Mouse (Mus musculus) left cerebral cortex, postnatal 14 days (tissue): ENCODE data around the gene Fermt2. TPM values are rescaled to one million over a fixed set of nuclear protein-coding genes. Genes with fewer than 3 reads are reported as not detected.
A peak's percentile ranks its signal among the peaks of the same experiment; 100 is the strongest.

Experiments used
- DNase-seq, 2 experiments: peaks; one replicate each; pipeline ENCODE4 v3.0.0; 2021 to 2022; ENCODE audit warnings: low spot score in 2 of 2, mixed read lengths in 1 of 2
- intact Hi-C: fragments of 180-260 bp; cut with DNase I; formaldehyde crosslinking; loops from one replicate; pipeline ENCODE4 v1.15.1; 2025
- total RNA-seq, 2 experiments: library from RNA; stranded (reverse); gene quantifications; 2 replicates each; pipeline ENCODE4 v1.2.3; 2021

Gene Fermt2
- total RNA-seq, 2 experiments from 2014 or later, result 100 to 114 TPM

DNA sequence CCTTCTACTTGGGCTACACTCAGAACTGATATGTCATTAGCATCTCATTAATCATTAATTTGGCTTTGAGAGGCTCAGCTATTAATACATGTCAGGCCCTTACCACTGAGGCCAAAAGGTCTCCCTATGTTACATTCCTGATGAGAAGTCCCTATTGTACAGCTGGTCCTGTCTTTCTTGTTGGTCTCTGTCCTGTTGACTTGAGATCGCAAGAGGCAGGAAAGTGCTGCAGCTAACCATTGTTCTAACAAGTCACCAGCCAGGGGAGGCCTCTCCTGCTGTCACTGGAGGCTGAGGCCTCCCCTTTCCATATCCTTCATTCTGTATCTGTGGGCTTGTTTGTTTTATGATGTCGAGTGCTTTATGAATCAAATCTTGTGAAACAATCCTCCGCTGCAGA lies 83.1 kb downstream of the Fermt2 start:
- no peak for DNase-seq
- intact Hi-C loops, result no loop called here

DNA sequence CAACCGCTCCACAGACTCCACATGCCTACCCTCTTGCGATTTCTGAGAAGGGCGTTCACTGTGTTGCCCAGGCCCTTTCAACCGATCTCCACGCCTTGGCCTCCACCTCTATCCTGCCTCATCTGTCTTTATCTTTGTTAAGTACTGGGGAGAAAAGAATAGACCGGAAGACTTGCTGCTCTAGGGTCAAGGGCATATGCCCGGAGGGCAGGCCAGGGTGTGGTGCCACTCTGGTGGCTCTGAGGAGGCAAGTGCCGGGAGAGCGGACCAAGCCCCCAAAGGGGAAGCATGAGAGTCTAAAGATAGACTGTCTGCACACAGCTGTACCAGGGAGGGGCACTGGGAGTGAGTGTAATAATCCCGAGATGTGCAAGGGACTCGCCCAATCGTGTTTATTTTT lies 84.5 kb downstream of the Fermt2 start:
- intact Hi-C loops, result no loop called here
- DNase-seq, result no peak

DNA sequence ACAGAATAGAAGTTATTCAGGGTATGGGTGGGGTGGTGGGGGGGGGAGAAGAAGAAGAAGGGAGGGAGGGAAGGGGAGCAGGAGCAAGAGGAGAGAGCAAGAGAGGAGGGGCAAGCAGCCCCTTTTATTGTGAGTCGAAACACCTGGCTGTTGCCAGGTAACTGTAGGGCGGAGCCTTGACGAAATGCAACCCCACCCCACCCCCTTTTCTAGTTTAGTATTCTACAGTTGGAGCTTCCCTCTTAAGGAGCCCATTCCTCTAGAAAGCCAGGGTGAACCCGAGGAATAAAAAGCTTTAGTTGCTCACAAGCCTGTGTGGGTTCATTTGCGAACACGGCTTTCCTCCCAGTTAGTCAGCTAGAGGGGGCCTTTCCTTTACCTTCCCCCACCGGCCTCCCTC lies 85.0 kb downstream of the Fermt2 start:
- intact Hi-C loops, result no loop called here
- no peak for DNase-seq

DNA sequence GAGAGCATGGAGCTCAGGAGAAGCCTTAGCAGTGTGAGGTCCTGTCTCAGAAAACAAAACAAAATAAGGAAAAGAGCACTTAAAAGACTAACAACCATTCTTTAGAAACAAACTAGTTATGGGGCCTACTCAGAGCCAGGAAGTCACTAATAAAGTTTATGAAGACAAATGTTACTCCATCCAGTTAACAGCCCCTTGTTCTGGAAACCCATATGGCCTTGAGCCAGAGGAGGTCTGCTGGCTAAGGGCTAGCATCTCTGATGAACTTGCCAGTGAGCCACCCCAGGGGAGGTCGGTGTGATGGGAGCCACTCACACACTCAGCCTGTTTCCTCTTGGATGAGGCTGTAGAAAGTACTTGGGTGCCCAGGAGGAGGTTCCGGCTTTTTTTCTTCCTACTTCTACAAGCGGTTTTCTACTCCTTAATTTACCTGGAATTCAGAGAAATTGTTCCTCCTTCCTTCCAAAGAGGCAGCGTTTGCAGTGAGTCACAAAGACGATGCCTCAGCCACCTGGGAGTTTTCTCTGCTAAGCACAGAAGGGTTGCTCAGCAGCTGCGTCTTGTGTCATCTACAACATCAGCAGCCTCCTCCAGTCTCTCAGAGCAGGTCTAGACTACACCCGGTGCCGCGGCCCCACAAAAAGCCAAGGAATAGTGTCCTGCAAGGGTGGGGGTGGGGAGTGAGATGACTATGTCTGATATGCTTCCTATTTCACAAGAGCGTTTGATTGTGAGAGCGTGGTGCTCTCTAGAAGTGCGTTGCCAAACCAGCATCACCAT lies 86.9 kb downstream of the Fermt2 start:
- intact Hi-C loops, result no loop called here
- no peak for DNase-seq

DNA sequence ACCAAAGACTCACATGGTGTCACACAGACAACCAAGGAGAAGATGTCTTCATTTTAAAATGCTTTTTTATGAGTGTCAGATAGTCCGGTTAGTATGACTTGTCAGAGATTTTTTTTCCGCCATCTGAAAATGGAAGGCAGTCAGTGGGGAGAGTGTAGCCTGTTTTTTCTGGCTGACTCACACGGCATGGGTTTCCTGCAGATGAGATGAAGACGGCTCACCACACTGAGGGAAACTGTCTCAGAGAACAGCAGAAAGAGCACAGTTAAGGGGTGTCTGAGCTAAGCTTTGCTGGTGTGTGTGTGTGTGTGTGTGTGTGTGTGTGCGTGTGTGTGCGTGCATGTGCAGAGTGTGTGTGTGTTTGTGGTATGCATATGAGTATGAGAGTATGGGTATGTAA lies 88.6 kb downstream of the Fermt2 start:
- intact Hi-C loops, result no loop called here
- DNase-seq, result no peak

DNA sequence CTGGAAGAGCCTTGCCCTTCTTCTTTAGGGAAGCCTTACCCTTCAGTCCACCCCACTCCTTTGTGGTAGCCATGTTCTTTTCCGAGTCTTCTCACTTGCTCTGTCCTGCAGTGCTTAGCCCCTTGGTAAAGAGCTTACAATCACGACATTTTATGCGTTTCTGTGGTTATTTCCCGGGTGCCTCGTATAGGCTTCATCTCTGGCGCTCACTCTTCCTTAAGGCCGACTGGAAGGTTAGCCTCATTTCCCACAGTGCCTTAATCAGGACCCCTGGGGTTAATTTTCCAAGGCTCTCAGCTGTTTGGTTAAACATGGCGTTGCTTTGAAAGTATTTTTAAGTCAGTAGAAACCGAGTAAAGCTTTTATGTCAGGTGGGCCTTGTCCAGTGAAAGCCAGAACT lies 90.5 kb downstream of the Fermt2 start:
- no peak for DNase-seq
- intact Hi-C loops, result no loop called here

DNA sequence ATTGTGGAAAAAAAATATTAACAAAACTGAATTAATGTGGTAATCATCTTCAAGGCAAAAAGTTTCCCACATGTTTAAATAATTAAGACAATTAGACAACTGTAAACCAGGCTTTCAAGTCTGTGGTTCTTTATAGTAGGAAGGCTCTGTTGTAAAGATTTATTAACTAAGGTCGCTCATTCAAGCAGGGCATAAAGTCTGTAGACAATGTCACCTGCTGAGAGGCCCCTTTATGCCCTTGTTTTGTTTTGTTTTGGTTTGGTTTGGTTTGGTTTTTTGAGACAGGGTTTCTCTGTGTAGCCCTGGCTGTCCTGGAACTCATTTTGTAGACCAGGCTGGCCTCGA lies 91.0 kb downstream of the Fermt2 start:
- DNase-seq, result no peak
- intact Hi-C loops, result no loop called here

DNA sequence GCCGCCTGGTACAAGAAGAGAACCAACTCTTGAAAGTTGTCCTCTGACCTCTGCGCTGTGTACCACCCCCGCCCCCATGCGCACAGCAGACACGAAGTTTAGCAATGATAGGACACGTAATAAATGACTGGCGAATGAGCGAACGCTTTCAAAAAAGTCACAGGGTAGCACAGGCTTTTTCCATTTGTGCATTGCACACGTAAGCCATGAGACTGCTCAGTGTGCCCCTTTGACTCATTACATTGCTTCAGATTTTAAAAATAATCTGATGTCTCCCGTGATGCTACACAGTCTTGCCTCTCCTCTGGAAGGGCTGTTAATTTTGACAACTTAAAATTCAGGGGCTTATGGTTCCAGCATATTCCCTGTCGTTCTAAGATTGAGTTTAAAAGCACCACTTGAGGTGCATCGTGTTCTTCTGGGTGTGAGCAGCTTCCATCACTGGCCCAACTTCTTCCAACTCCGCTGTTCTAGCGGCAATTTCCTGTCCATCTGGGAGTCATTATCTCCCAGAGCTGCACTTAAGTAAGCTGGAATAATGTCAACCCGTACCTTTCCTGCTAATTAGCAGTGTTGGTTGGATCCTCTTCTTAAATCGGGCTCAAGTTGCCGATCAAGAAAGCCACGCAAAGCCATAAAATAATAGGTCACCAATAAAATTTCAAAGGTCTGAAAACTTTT lies 91.5 kb downstream of the Fermt2 start:
- intact Hi-C loops, result no loop called here
- DNase-seq, result no peak

DNA sequence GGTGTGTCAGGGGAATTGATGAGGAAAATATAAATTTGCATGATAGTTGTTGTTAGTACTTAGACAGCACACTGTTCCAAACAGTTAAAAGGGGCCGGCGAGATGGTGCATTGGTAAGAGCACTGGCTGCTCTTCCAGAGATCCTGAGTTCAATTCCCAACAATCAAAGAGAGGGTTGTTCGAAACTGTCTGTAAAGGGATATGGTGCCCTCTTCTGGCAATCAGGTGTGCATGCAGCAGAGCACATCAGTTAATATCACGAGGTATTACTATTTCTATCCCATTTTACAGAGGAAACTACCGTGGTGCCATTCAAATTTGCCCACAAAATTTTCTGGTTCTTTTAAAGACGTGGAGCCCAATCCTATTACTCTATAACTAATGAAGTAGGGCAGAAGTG lies 95.7 kb downstream of the Fermt2 start:
- DNase-seq, result no peak
- intact Hi-C loops, result no loop called here

DNA sequence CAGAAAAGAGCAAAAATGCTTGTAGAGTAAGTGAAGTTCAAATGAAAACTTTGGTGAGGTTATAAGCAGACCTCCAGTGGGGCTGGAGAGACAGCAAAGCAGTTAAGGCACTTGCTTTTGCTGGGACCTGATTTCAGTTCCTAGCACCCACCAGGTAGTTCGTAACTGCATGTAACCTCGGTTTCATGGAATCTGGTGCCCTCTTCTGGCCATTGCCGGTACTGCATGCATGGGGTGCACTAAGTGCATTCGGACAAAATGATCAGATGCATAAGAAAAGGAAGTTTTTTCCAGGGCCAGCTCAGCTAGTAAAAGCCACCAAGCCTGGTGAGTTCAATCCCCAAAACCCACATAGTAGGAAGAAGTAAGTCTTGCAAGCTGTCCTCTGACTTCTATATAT lies 97.9 kb downstream of the Fermt2 start:
- no peak for DNase-seq
- intact Hi-C loops, result no loop called here

DNA sequence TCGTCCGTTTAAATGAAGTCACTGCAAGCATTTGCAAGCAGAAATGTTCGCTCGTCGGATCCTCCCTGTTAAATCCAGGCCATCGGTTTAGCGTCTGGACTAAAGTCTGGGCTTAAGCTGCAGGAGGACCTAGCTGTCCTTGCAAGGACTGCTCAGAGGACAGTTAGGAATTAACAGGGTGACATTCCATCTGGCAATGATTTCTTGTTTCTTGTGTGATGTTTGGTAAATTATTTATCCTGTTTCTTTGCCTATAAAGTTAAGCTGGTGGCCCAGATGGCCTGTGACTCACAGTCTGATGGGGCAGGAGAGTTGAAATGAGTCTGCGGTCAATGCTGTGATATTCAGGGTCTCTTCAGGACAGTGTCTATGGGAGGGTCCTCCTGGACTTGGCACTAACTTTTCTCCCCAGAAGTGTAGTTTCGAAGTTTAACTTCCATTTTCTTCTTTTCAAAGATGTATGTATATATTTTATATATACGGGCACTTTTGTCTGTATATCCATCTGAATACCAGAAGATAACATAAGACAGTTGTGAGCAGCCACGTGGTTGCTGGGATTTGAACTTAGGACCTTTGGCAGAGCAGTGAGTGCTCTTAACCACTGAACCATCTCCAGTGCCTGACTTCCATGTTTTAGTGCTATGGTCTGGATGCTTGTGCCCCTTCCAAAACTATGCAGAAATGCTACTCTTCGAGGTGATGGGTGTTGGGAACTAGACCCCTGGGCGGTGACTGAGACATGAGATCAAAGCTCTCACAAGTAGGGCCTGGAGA lies 99.7 kb downstream of the Fermt2 start:
- intact Hi-C loops, result no loop called here

DNA sequence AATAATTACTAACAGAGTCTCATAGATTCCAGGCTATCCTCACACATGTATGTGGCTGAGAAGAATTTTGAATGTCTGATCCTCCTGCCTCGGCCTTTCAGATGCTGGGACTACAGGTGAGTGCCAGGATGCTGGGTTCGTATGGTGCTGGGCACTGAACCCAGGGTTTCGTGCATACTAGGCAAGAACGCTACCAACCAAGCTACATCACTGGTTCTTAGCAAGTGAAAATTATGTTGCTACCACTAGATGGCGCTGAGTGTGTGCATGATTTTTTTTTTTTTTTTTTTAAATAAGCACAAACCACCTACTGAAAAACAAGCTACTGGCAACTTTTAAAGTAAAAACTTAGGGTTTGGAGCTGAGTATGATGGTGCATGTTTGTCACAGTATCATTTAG lies 106.7 kb downstream of the Fermt2 start:
- intact Hi-C loops, result loop anchor here (2.0 to 5.0 kb wide), 4 partner anchors 119 to 349 kb away; no protein-coding TSS in a partner anchor
- DNase-seq, result peak; percentile 60 to 67

More for the DNA sequence above, 99.7 kb downstream of the Fermt2 start:
- DNase-seq, result no peak

DNA sequence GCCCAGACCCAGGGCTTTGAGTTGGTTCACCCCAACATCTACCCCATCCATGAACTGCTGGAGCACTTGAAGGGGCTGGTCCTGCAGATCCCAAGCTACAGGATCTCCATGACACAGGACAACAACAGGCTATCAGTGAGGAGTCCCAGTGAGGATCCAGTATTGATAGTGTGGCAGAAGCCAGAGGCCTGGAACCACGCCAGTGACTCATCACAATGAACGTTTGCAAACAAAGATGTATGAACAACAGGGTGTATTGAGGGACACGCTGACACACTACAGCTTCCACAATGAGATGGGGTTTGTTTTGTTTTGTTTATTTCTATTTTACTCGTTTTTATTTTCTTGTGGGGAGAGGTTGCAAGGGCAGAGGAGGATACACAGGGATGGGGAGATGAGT lies 107.5 kb downstream of the Fermt2 start:
- DNase-seq, result peak in 1 of 2 experiments; percentile 20

DNA sequence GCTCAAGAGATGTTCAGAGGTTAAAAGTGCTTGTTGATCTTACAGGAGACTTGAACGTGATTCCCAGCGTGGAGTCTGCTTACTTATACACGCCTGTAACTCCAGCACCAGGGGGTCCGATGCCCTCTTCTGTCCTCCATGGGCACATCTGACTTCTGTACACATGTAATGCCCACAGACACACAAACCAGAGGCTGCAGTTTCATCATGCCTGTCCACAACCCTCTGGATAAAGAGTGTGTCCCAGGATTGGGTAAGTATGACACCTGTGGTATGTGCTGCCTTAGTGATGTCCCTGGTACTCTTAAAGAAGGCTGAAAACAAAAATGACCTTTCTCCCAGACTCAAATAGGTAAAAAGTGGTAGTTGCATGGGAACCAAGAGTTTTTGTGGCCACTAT lies 110.6 kb downstream of the Fermt2 start:
- DNase-seq, result no peak
- intact Hi-C loops, result no loop called here

More for the DNA sequence above, 107.5 kb downstream of the Fermt2 start:
- intact Hi-C loops, result loop anchor here (2.0 to 5.0 kb wide), 4 partner anchors 120 to 350 kb away; no protein-coding TSS in a partner anchor

DNA sequence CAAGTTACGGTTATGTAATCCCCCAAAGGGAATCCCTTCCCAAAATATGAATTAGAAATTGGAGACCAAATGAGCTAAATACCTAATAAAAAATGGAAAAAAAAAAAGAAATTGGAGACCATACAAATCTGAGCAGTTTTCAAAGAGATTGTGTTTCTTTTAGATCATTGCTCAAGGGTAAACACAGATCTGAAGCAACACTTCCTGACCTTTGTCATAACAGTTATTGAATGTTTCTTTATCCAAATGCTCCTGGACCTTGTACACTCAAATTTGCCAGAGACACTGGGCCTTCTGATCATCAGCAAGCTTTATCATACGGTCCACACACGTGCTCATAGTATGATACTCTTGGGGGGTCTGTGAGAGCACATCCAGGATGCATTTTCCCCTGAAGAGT lies 111.4 kb downstream of the Fermt2 start:
- DNase-seq, result no peak
- intact Hi-C loops, result no loop called here

DNA sequence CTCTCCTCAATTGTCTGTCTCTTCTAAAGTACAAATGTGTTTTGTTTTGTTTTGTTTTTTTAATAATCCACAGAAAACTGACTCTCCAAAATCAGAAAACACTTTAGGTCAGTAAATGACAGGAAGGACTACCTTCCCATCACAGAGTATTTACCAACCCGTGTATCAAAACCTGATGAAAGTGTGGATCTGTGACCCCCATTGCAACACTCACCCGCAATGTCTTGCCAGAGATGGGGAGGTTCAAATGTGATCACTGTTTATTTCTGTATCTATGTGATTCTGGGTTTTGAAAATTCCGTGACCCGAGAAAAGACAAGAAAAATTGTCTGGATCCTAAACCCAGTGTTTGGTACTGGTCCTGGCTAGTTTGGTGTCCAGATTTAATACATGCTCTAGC lies 113.7 kb downstream of the Fermt2 start:
- DNase-seq, result no peak
- intact Hi-C loops, result no loop called here
